Mouse (Mus musculus) yolk sac, embryonic 10.5 days (tissue): ENCODE results near the gene Cyth3.

Experiments used
- DNase-seq: peaks from one replicate; pipeline ENCODE4 v3.0.0-alpha.2; 2017; ENCODE audit warnings: low spot score

Cyth3 gene

DNA sequence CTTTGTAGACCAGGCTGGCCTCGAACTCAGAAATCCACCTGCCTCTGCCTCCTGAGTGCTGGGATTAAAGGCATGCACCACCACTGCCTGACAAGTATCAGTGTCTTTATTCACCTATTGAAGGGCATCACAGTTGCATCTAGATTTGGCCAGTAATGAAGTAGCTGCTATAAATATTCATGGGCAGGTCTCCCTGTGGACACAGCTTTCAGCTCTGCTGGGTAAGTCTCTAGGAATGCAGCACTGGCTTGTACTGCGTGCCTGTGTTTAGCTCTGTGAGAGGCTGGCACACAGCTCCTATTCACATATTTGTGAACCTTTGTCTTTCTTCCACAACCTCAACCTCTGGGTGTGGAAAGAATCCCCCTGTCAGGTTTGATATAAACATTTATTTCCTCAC, 46.6 kb downstream of the Cyth3 start:
- no peak for DNase-seq

GRCm38 (mm10) chr5:143669393-143669792, 47.1 kb downstream of the Cyth3 start:
- DNase-seq, result no peak

- DNase-seq, result no peak
Observed at GRCm38 (mm10) chr5:143669839-143670238, 47.6 kb downstream of the Cyth3 start.

GRCm38 (mm10) chr5:143670740-143671415, 48.6 kb downstream of the Cyth3 start:
- no peak for DNase-seq

- no peak for DNase-seq
Observed at GRCm38 (mm10) chr5:143674576-143674975, 52.3 kb downstream of the Cyth3 start.

DNA sequence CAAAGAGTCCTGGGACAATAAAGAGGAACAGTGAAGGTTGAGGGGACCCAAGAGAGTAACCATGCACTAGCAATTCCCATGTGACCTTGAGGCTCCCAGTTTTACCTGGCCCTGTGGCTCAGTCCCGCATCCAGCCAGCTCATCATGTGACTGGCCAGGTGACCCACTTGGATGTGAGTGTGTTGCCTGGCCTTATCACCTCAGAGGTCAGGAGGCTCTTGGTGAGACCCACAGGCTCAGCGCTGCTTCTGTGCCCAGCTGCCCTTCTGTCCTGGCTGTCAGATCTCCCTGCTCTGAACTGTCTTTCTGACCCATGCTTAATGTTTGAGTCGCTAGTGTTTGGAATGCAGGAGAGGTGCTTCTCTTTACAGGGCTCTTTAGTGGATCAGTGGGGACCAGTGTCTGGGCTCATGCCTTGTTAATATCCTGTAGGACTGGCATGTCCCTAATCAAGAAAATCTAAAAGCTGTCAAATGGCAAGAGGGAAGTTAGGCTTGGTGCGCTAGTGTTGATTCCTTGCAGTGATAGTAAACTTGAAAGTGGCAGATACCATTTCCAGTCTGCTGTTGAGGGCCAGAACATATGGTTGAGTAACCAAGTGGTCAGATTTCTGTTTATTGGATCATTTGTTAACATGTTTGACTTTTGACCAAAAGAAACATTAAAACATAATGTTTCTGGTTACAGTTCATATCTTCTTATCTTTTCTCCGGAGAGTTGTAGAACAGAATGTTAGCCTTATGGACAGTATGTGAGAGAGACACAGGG, 54.2 kb downstream of the Cyth3 start:
- no peak for DNase-seq

GRCm38 (mm10) chr5:143677363-143677762, 55.1 kb downstream of the Cyth3 start:
- DNase-seq, result no peak

GRCm38 (mm10) chr5:143678634-143679271, 56.5 kb downstream of the Cyth3 start:
- DNase-seq, result no peak

DNA sequence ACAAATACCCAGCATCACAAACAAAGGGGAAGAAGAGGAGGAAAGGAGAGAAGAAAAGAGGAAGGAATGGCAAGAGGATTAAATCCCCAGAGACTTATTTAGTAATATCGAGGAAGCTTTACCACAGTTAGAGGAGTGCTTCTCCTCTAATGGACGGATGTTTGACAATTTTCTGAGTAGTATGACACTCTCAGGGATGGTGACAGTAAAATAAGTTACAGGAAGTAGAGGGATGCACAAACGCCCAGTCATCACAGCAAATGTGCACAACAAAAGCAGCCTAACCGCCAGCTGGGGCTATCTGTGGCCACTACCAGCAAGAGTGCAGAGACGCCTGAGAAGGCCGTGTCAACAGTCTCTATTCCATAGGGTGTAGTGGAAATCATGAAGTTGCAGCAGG, 57.4 kb downstream of the Cyth3 start:
- no peak for DNase-seq

DNA sequence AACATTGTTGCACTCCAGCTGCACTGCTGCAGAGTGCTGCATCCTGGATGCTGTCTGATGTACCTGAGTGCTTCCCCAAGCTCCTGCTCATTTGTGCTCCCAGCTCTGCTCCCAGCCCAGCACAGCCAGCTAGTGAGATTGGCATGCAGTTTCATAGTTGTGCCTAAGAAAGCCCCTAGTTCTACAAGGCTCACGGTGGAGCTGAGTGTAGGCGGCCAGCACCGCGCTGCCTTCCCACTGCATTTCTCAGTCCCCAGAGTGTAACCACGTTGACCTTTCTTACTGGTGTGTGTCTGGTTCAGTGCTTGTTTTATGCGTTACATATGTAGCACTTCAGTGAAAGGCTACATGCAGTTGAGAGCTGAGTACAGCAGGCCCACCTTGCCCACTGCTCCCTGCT, 61.4 kb downstream of the Cyth3 start:
- DNase-seq, result no peak

DNA sequence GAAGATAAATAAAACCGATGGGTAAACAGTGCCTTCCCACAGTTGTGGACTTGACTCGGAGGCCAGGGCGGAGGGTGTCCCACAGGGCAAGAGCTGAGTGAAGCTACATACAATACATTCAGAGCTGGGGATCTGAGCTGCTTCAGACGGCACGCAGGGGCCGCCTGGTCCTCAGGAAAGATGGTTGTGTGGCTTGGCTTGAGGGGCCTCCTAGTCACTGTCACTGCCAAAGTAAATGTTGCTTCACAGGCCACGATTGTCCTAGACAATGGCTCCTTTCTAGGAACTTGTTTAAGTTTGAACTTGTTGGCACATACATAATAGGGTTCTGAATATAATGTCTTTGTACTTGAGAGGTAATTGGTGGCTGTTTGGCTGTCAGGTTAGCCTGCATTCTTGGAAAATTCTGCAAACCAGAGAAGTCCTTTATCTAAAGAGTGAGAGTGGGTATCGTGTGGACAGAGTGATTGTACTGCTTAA, 62.7 kb downstream of the Cyth3 start:
- DNase-seq, result no peak

DNA sequence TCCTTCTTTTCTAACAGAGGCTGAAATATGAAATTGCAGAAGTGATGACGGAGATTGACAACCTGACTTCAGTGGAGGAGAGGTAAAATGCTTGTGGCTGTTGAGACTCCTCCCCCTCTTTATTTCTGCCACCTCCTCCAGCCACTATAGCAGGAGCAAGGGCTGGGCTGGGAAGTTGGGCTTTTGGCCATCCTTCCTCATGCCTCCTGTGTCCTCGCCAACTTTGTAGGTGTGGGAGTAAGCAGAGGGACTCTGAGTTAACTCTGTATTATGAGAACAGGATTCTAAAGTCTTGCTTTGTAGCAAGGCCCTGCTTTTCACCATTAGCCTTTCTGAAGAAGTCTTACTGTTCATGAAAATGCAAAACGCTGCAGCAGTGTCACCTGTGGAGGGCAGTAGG, 64.2 kb downstream of the Cyth3 start:
- no peak for DNase-seq

DNA sequence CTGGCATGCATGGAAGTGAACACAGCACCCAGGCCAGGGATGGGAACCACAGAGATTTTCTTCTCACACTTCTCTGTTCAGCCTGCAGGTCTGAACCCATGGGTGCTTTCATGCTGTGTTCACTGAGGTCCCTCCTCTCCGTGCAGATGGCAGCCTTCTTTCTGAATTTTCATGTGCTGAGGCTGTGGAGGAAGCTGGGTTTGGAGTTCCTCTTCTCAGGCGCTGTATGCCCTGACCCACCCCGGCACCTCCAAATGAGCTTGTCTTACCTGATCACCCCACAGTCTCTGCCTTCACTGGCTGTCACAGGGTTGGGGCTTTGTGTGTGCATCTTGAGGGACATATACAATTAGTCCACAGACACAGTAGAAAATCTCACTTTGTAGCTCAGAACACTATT, 65.3 kb downstream of the Cyth3 start:
- no peak for DNase-seq

DNA sequence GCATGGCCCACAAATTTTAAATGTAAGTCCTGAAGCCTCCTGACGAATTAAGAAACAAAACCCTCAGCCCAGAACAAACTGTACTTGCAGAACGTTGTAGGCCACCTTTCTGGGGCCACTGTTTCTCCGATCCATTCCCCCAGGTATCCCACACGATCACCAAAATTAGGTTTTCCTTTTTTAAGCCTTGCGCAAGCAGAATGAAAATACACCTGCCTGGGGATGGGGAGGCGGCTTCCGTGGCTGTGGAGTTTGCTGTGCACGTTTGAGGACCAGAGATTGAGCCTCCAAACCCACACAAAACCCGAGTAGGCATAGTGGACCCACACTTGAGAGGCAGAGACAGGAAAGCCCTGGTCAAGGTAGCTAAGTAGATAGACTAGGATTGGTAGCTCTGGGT, 68.1 kb downstream of the Cyth3 start:
- no peak for DNase-seq

DNA sequence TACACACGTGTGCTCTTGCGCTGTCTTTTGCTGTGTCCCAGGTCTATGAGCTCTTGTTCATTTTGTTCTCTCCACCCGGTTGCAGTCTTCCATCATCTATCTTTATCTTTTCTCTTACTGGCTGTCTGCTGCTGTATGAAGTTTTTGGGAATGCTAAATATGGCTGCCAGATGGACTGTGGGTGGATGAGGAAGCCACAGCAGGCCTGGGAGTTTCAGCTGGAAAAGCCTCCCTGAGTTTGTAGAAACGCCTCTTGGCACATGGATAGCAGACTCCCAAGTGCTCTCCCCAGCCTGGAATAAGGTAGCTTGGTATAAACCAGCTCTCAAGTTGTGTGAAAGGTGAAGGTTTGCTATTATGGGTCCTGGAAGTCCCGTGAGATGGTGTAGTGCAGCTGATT, 68.7 kb downstream of the Cyth3 start:
- DNase-seq, result no peak

- no peak for DNase-seq
Observed at GRCm38 (mm10) chr5:143696323-143696722, 74.1 kb downstream of the Cyth3 start.

DNA sequence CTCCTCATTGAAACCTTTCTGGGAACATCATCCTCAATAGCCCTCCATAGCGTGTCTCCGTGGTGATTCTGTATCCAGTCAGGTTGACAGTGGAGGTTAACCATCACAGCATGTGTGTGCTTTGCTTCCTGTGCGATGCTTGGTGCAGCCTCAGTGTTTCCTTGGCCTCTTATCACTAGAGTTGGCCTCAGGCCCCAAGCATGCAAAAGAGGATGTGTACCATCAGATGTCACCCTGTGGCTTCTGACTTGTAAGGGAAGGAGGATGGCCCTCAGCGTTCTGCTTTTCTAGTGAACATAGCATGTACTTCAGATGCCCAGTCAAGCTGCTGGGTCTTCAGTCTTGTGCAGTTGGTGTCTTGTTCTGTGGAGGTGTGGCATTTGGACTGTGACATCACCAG, 76.2 kb downstream of the Cyth3 start:
- DNase-seq, result no peak

DNA sequence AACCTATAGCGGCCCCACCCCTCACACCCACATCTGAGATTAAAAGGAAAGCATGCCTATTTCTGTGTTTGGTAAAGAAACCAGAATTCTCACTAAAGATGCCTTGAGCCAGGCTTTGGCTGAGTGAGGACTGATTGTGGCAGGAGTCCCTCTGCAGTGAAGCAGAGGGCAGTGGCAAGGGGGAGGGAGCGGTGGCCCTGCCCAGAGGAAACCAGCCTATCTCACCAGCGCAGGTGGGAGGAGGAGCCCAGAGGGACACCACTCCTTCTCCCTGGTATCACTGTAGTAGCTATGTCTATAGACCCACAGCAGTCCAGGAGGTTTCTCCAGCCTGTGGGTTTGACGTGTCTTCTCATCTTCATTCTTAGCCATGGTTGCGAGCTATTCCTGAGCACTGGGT, 78.0 kb downstream of the Cyth3 start:
- no peak for DNase-seq

DNA sequence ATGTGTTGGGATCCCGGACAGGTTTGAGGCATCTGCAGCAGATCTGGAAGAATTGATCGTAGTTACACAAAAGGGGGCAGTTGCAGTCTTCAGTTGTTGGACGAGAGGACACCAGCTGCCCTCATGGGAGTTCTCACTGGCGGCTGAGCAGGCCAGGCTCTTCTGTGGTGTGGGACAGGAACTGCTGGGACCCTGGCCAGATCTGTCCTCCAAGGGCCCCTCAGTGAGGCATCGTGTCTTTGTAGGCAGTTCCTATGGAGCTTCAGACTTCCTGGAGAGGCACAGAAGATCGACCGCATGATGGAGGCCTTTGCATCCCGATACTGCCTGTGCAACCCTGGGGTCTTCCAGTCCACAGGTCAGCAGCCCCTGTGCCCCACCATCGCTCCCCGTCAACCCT, 78.8 kb downstream of the Cyth3 start:
- no peak for DNase-seq

DNA sequence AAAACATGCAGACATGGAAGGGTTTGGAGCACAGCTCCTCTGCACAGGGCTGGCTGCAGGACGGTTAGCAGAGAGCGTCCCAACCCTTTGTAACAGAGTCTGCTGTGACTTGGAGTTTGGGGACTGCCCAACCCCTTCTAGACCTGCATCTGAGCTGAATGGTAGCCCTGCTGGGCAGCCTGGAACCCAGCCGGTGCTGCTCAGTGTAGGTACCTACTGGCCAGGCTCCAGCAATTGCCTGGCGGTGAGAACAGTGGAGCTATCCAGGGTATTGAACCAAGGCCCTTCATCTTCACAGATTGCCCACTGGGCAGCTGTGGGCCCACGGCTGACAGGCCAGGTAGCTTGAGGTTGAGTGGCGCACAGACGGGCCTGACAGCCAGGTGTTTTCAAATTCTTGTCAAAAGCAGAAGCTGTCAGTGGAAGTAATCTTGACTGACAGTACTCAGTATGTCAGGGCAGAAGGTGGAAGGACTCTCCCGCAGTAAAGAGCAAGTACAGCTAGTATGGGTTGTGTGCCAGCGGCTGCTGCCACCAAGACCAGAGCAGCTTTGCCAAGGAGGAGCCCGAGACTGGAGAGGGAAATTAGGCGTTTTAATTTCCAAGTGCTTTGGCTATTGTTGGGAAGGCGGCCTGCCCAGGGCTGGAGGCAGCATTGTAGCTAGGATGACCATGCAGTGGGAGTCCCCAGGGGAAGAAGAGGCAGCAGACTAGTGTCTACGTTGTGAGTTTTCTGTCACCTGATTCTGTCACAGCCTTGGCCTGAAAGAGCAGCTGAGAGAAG, 82.8 kb downstream of the Cyth3 start:
- DNase-seq, result no peak

GRCm38 (mm10) chr5:143705659-143705982, 83.4 kb downstream of the Cyth3 start:
- no peak for DNase-seq

- no peak for DNase-seq
Observed at GRCm38 (mm10) chr5:143706030-143706821, 84.0 kb downstream of the Cyth3 start.
